ENCODE assay signal across 14 mouse cellular contexts in the genomic region with DNA sequence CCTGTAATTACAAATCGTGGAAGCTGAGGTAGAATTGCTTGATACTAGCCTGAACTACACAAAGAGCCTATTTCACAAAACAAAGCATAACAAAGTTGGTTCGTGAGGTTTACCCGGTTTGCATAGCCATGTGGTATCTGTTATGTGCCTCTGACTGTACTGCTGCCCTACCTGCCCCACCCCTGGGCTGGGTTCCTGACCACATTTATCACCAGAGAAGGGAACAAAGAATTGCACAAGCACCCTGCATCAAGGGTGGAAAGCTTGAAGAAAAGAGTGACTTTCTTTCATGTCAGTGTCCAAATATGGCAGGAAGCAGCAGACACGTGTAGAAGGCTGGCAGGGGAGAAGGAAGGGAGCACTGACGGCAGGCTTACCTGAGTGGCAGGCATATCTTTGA. TPM values are rescaled to one million over a fixed set of nuclear protein-coding genes. Genes with fewer than 3 reads are reported as not detected.
DNase-seq lines count a peak whose midpoint lies in the region; ATAC-seq and TF ChIP-seq lines count a peak whose summit lies in the region.
"Had no signal": no experiment of that assay in that cellular context is flagged by ENCODE, and none has a peak within 500 bp of the region (broad histone marks: within the 10 kb centered on the region; RNA-seq: fewer than 3 reads in every experiment).

No protein-coding gene starts in this region.

- H3K9ac ChIP-seq in liver, embryonic 16.5 days (ENCODE audit: low read depth, low read length), result no peak overlapping the region
- no peak overlapping the region for H3K9ac ChIP-seq in liver, embryonic 11.5 days (ENCODE audit: low read depth, low read length)
- H3K9ac ChIP-seq: hindbrain, embryonic 14.5 days; liver, embryonic 13.5 days; midbrain, embryonic 13.5 days had no signal

- ATAC-seq in liver, embryonic 16.5 days (ENCODE audit: low read depth), result peak; percentile 19; the same call in 1 of the 2 replicates
- ATAC-seq in liver, embryonic 11.5 days (replicated peaks; ENCODE audit: low FRiP score), result no peak
- ATAC-seq: midbrain, embryonic 13.5 days had no signal

- 44% methylated on average over 5 of the region's 5 CpGs for WGBS in liver, embryonic 16.5 days (ENCODE audit: insufficient replicate concordance)
- WGBS in liver, embryonic 11.5 days, result 71% methylated on average over 5 of the region's 5 CpGs
- WGBS in thymus, adult 2 months, result 10% methylated on average over 5 of the region's 5 CpGs
- WGBS in hindbrain, embryonic 10.5 days, result 89% methylated on average over 5 of the region's 5 CpGs

- no peak overlapping the region for H3K4me2 ChIP-seq in liver, embryonic 16.5 days (ENCODE audit: low read depth, low read length)
- no peak overlapping the region for H3K4me2 ChIP-seq in liver, embryonic 11.5 days
- H3K4me2 ChIP-seq: hindbrain, embryonic 14.5 days; liver, embryonic 13.5 days; midbrain, embryonic 13.5 days had no signal

- no peaks in the 10 kb centered on the region for H3K36me3 ChIP-seq in liver, embryonic 16.5 days (ENCODE audit: control insufficient read depth, insufficient read depth)
- peaks cover 3% of the 10 kb centered on the region; the same call in 1 of the 2 replicates for H3K36me3 ChIP-seq in liver, embryonic 11.5 days (ENCODE audit: control insufficient read depth, insufficient read depth, low read length)
- H3K36me3 ChIP-seq in megakaryocyte, embryonic 14.5 days (replicated peaks; ENCODE audit: low read length), result peaks cover 82% of the 10 kb centered on the region
- no peaks in the 10 kb centered on the region for H3K36me3 ChIP-seq in thymus, adult 2 months (ENCODE audit: control insufficient read depth, insufficient read depth, low read length)
- peaks cover 87% of the 10 kb centered on the region for H3K36me3 ChIP-seq in hindbrain, embryonic 10.5 days

- H3K27ac ChIP-seq in liver, embryonic 16.5 days (ENCODE audit: low read length), result peak overlapping the region; percentile 41; the same call in 1 of the 2 replicates
- H3K27ac ChIP-seq in liver, embryonic 11.5 days (ENCODE audit: low read depth, low read length), result no peak overlapping the region
- H3K27ac ChIP-seq in thymus, adult 2 months (ENCODE audit: control insufficient read depth, insufficient read depth, low read length), result peak overlapping the region; percentile 92
- H3K27ac ChIP-seq in hindbrain, embryonic 10.5 days, result no peak overlapping the region
- H3K27ac ChIP-seq: hindbrain, embryonic 14.5 days; liver, embryonic 13.5 days; midbrain, embryonic 13.5 days had no signal

- no peaks in the 10 kb centered on the region for H3K27me3 ChIP-seq in liver, embryonic 16.5 days (ENCODE audit: control insufficient read depth, insufficient read depth, low read depth, low read length)
- H3K27me3 ChIP-seq in liver, embryonic 11.5 days (replicated peaks; ENCODE audit: control insufficient read depth, insufficient read depth, low read length), result no peaks in the 10 kb centered on the region
- no peaks in the 10 kb centered on the region for H3K27me3 ChIP-seq in megakaryocyte, embryonic 14.5 days (replicated peaks)
- no peaks in the 10 kb centered on the region for H3K27me3 ChIP-seq in thymus, adult 2 months (ENCODE audit: control insufficient read depth, insufficient read depth, low read length)
- H3K27me3 ChIP-seq in hindbrain, embryonic 10.5 days (ENCODE audit: insufficient read depth, poor library complexity, severe bottlenecking), result no peaks in the 10 kb centered on the region
- H3K27me3 ChIP-seq: CH12.LX; liver, embryonic 13.5 days; midbrain, embryonic 13.5 days had no signal

- TF ChIP-seq POLR2A in thymus, adult 2 months (IDR thresholded peaks at IDR 0.05; ENCODE audit: control insufficient read depth, extremely low read depth, insufficient read depth, low read length, poor library complexity), result no peak

- no peak for DNase-seq in liver, embryonic 11.5 days (ENCODE audit: low spot score)
- DNase-seq in T-cell, adult 2 months (ENCODE audit: low spot score), result peak; percentile 95
- DNase-seq in thymus, adult 2 months, result peak; percentile 72
- no peak for DNase-seq in adrenal gland, postnatal 14 days
- DNase-seq in hindbrain, embryonic 10.5 days (ENCODE audit: low spot score), result no peak
- no peak for DNase-seq in right cerebral cortex, postnatal 4 days
- DNase-seq: cerebellum, postnatal 14 days; kidney, postnatal 4 days; liver, embryonic 13.5 days had no signal

- H3K4me3 ChIP-seq in liver, embryonic 16.5 days (ENCODE audit: low read depth, low read length), result no peak overlapping the region
- H3K4me3 ChIP-seq in liver, embryonic 11.5 days (ENCODE audit: low read depth, low read length), result no peak overlapping the region
- H3K4me3 ChIP-seq in megakaryocyte, embryonic 14.5 days (replicated peaks), result peak overlapping the region; percentile 34
- no peak overlapping the region for H3K4me3 ChIP-seq in thymus, adult 2 months (ENCODE audit: control insufficient read depth, insufficient read depth, low read length)
- H3K4me3 ChIP-seq in hindbrain, embryonic 10.5 days, result no peak overlapping the region
- H3K4me3 ChIP-seq: liver, embryonic 13.5 days; midbrain, embryonic 13.5 days had no signal

- H3K4me1 ChIP-seq in liver, embryonic 16.5 days (ENCODE audit: control insufficient read depth, low read depth, low read length), result peaks cover 7% of the 10 kb centered on the region; the same call in 1 of the 2 replicates
- no peaks in the 10 kb centered on the region; the same call in 1 of the 2 replicates for H3K4me1 ChIP-seq in liver, embryonic 11.5 days (replicated peaks; ENCODE audit: control insufficient read depth, insufficient read depth, low read length)
- H3K4me1 ChIP-seq in megakaryocyte, embryonic 14.5 days, result peaks cover 30% of the 10 kb centered on the region
- H3K4me1 ChIP-seq in thymus, adult 2 months (replicated peaks; ENCODE audit: control insufficient read depth, insufficient read depth, low read length), result peaks cover 31% of the 10 kb centered on the region
- H3K4me1 ChIP-seq in hindbrain, embryonic 10.5 days (replicated peaks), result no peaks in the 10 kb centered on the region
- H3K4me1 ChIP-seq: midbrain, embryonic 13.5 days had no signal

- no peaks in the 10 kb centered on the region for H3K9me3 ChIP-seq in liver, embryonic 16.5 days (replicated peaks; ENCODE audit: control insufficient read depth, low read length)
- H3K9me3 ChIP-seq in liver, embryonic 11.5 days (ENCODE audit: control insufficient read depth, low read length), result no peaks in the 10 kb centered on the region
- no peaks in the 10 kb centered on the region for H3K9me3 ChIP-seq in megakaryocyte, embryonic 14.5 days
- no peaks in the 10 kb centered on the region for H3K9me3 ChIP-seq in hindbrain, embryonic 10.5 days
- H3K9me3 ChIP-seq: liver, embryonic 13.5 days; midbrain, embryonic 13.5 days had no signal

- no peak for TF ChIP-seq CTCF in thymus, adult 2 months (IDR thresholded peaks at IDR 0.05; ENCODE audit: borderline replicate concordance, control insufficient read depth, extremely low read depth, insufficient read depth, low read length, poor library complexity)

RNA-seq across cellular contexts. Expression of a gene that starts 6.8 kb away (rescaled TPM):
- 76.8 and 79.6 TPM in 2 replicates for polyA plus RNA-seq in liver, embryonic 16.5 days (2015; fragmentation: Nextera tagmentation; extraction: Ambion mirVana)
- 172 and 182 TPM in 2 replicates for polyA plus RNA-seq in liver, embryonic 11.5 days (2014; fragmentation: Nextera tagmentation; extraction: Ambion mirVana)
- 121 and 146 TPM in 2 replicates for polyA plus RNA-seq in megakaryocyte, embryonic 14.5 days (2012; ENCODE audit: insufficient read depth, low replicate concordance)
- polyA plus RNA-seq in thymus, adult 2 months (2012; rRNA removed), result 569 and 594 TPM in 2 replicates
- total RNA-seq in adrenal gland, postnatal 14 days (2021), result 21.1 and 59.4 TPM in 2 replicates
- polyA plus RNA-seq in hindbrain, embryonic 10.5 days (2016; fragmentation: Nextera tagmentation; extraction: Ambion mirVana), result 366 and 418 TPM in 2 replicates

RNA-seq across cellular contexts. Expression of a gene that starts 6.8 kb away (rescaled TPM):
- polyA plus RNA-seq in liver, embryonic 16.5 days (2015; fragmentation: Nextera tagmentation; extraction: Ambion mirVana), result not detected in 2 replicates
- not detected in 2 replicates for polyA plus RNA-seq in liver, embryonic 11.5 days (2014; fragmentation: Nextera tagmentation; extraction: Ambion mirVana)
- polyA plus RNA-seq in megakaryocyte, embryonic 14.5 days (2012; ENCODE audit: insufficient read depth, low replicate concordance), result not detected in 2 replicates
- not detected in 2 replicates for polyA plus RNA-seq in thymus, adult 2 months (2012; rRNA removed)
- not detected in 2 replicates for total RNA-seq in adrenal gland, postnatal 14 days (2021)
- polyA plus RNA-seq in hindbrain, embryonic 10.5 days (2016; fragmentation: Nextera tagmentation; extraction: Ambion mirVana), result 0.67 TPM in 1 of 2 replicates, not detected in the other
- total RNA-seq: CH12.LX had no signal
- polyA plus RNA-seq: hindbrain, embryonic 14.5 days; liver, embryonic 13.5 days; midbrain, embryonic 13.5 days had no signal

RNA-seq across cellular contexts. Expression of a gene that starts 34.5 kb away (rescaled TPM):
- 7.3 and 7.6 TPM in 2 replicates for polyA plus RNA-seq in liver, embryonic 16.5 days (2015; fragmentation: Nextera tagmentation; extraction: Ambion mirVana)
- polyA plus RNA-seq in liver, embryonic 11.5 days (2014; fragmentation: Nextera tagmentation; extraction: Ambion mirVana), result 22.0 and 24.3 TPM in 2 replicates
- polyA plus RNA-seq in megakaryocyte, embryonic 14.5 days (2012; ENCODE audit: insufficient read depth, low replicate concordance), result 50.4 and 187 TPM in 2 replicates
- 40.3 and 40.5 TPM in 2 replicates for polyA plus RNA-seq in thymus, adult 2 months (2012; rRNA removed)
- total RNA-seq in adrenal gland, postnatal 14 days (2021), result 12.1 and 12.5 TPM in 2 replicates
- polyA plus RNA-seq in hindbrain, embryonic 10.5 days (2016; fragmentation: Nextera tagmentation; extraction: Ambion mirVana), result 37.8 and 46.0 TPM in 2 replicates

RNA-seq across cellular contexts. Expression of a gene that starts 48.7 kb away (rescaled TPM):
- polyA plus RNA-seq in liver, embryonic 16.5 days (2015; fragmentation: Nextera tagmentation; extraction: Ambion mirVana), result 42.3 and 44.2 TPM in 2 replicates
- polyA plus RNA-seq in liver, embryonic 11.5 days (2014; fragmentation: Nextera tagmentation; extraction: Ambion mirVana), result 73.3 and 76.0 TPM in 2 replicates
- 1.4 and 4.7 TPM in 2 replicates for polyA plus RNA-seq in megakaryocyte, embryonic 14.5 days (2012; ENCODE audit: insufficient read depth, low replicate concordance)
- polyA plus RNA-seq in thymus, adult 2 months (2012; rRNA removed), result 15.5 and 16.9 TPM in 2 replicates
- total RNA-seq in adrenal gland, postnatal 14 days (2021), result 116 and 120 TPM in 2 replicates
- polyA plus RNA-seq in hindbrain, embryonic 10.5 days (2016; fragmentation: Nextera tagmentation; extraction: Ambion mirVana), result 57.7 and 69.0 TPM in 2 replicates

RNA-seq across cellular contexts. Expression of a gene that starts 49.3 kb away (rescaled TPM):
- polyA plus RNA-seq in liver, embryonic 16.5 days (2015; fragmentation: Nextera tagmentation; extraction: Ambion mirVana), result 22.7 and 24.7 TPM in 2 replicates
- polyA plus RNA-seq in liver, embryonic 11.5 days (2014; fragmentation: Nextera tagmentation; extraction: Ambion mirVana), result 63.3 and 68.2 TPM in 2 replicates
- 4.9 and 12.1 TPM in 2 replicates for polyA plus RNA-seq in megakaryocyte, embryonic 14.5 days (2012; ENCODE audit: insufficient read depth, low replicate concordance)
- polyA plus RNA-seq in thymus, adult 2 months (2012; rRNA removed), result 16.7 and 19.9 TPM in 2 replicates
- total RNA-seq in adrenal gland, postnatal 14 days (2021), result 51.5 and 59.9 TPM in 2 replicates
- 85.6 and 98.1 TPM in 2 replicates for polyA plus RNA-seq in hindbrain, embryonic 10.5 days (2016; fragmentation: Nextera tagmentation; extraction: Ambion mirVana)

Comparison
In these comparisons a context has a peak if more than half of its experiments do, and no peak if none do; other contexts are left out.
1. H3K27ac ChIP-seq: peak in liver, embryonic 16.5 days (single experiment) and thymus, adult 2 months (single experiment); none in liver, embryonic 11.5 days (single experiment) and hindbrain, embryonic 10.5 days (single experiment).
2. DNase-seq: peak in T-cell, adult 2 months (single experiment) and thymus, adult 2 months (single experiment); none in liver, embryonic 11.5 days (single experiment), adrenal gland, postnatal 14 days (single experiment), hindbrain, embryonic 10.5 days (single experiment) and right cerebral cortex, postnatal 4 days (single experiment).